Mouse (Mus musculus) limb, embryonic 14.5 days (tissue): ENCODE measurements around the gene Gm17622. TPM values are rescaled to one million over a fixed set of nuclear protein-coding genes. Genes with fewer than 3 reads are reported as not detected.

Source experiments
- ATAC-seq: fragments of 200-750 bp; cut with Nextera tagmentation; 2 replicates; pipeline ENCODE4 v1.8.0; 2017; ENCODE audit warnings: low read depth, moderate number of reproducible peaks, moderate TSS enrichment; ENCODE audit not compliant: low FRiP score
- DNase-seq: peaks from one replicate; pipeline ENCODE4 v3.0.0-alpha.2; 2015; ENCODE audit warnings: low spot score
- H3K27ac ChIP-seq: fragments of 300-500 bp; sonication (generic); replicated peaks from 2 replicates; pipeline ENCODE4 v1.5.1; 2014; ENCODE audit warnings: low read depth, mild to moderate bottlenecking, low read length, moderate library complexity, mixed read lengths
- H3K27me3 ChIP-seq: fragments of 300-500 bp; sonication (generic); 2 replicates; pipeline ENCODE4 v1.6.1; 2014; ENCODE audit warnings: low read length, mixed read lengths; ENCODE audit not compliant: control insufficient read depth, insufficient read depth
- H3K36me3 ChIP-seq: fragments of 300-500 bp; sonication (generic); 2 replicates; pipeline ENCODE4 v1.6.1; 2014; ENCODE audit warnings: mild to moderate bottlenecking, low read length, moderate library complexity, mixed read lengths; ENCODE audit not compliant: control insufficient read depth, insufficient read depth
- H3K4me1 ChIP-seq: fragments of 300-500 bp; sonication (generic); 2 replicates; pipeline ENCODE4 v1.6.1; 2014; ENCODE audit warnings: antibody characterized with exemption, low read length, mixed read lengths; ENCODE audit not compliant: control insufficient read depth, insufficient read depth
- H3K4me2 ChIP-seq: fragments of 300-500 bp; sonication (generic); replicated peaks from 2 replicates; pipeline ENCODE4 v1.6.1; 2014; ENCODE audit warnings: low read depth, mild to moderate bottlenecking, low read length, moderate library complexity; ENCODE audit not compliant: severe bottlenecking
- H3K4me3 ChIP-seq: fragments of 300-500 bp; sonication (generic); replicated peaks from 2 replicates; pipeline ENCODE4 v1.5.1; 2014; ENCODE audit warnings: low read length
- H3K9ac ChIP-seq: fragments of 300-500 bp; sonication (generic); 2 replicates; pipeline ENCODE4 v1.6.1; 2014; ENCODE audit warnings: mild to moderate bottlenecking, low read depth, low read length, moderate library complexity; ENCODE audit not compliant: severe bottlenecking
- H3K9me3 ChIP-seq: fragments of 300-500 bp; sonication (generic); 2 replicates; pipeline ENCODE4 v1.6.1; 2016; ENCODE audit warnings: low read length; ENCODE audit not compliant: control insufficient read depth
- POLR2A ChIP-seq: fragments of 200-500 bp; IDR thresholded peaks from 2 replicates; pipeline ENCODE4 v1.8.0; 2012; ENCODE audit warnings: inconsistent platforms, mild to moderate bottlenecking, moderate library complexity, borderline replicate concordance; ENCODE audit not compliant: insufficient read depth, insufficient read length; ENCODE audit errors: extremely low read depth
- WGBS: fragments of 180-500 bp; shearing (Covaris S2); extraction: QIAGEN DNeasy Blood & Tissue Kit; methylation state at CpG from one replicate; pipeline ENCODE4 v1.1.7; 2014; 5-methylcytosine and 5-hydroxymethylcytosine counted together
- polyA plus RNA-seq, 2 experiments: library from polyadenylated mRNA; depleted of rRNA in 1 of 2; stranded (reverse) in 1 of 2; unstranded in 1 of 2; fragments of >200 nt; fragmentation: Nextera tagmentation in 1 of 2; extraction: Ambion mirVana in 1 of 2; gene quantifications; 2 replicates each; pipeline versions ENCODE4 v1.2.1 to v1.2.3; 2012 to 2014

Gm17622 gene
- polyA plus RNA-seq, 2 experiments: not detected

- Histone ChIP-seq H3K27ac (no peak overlapping the region), H3K9ac (no peak overlapping the region), H3K36me3 (peaks cover 3% of the 10 kb centered on the region; the same call in 1 of the 2 replicates), H3K4me1 (0 out of 2 replicates have a peak, but pooled peaks cover 2% of the 10 kb centered on the region), H3K9me3 (no peaks in the 10 kb centered on the region), H3K4me3 (no peak overlapping the region), H3K4me2 (no peak overlapping the region), H3K27me3 (no peaks in the 10 kb centered on the region)
- DNase-seq (peak; percentile 13), ATAC-seq (no peak)
- no peak for TF ChIP-seq POLR2A
- WGBS: 74% methylated on average over 13 of the region's 13 CpGs
Measured at GRCm38 (mm10) chr13:96510635-96511034, 20.1 kb downstream of the Gm17622 start.

GRCm38 (mm10) chr13:96511262-96511661 lies 20.7 kb downstream of the Gm17622 start:
- Histone ChIP-seq H3K9ac (no peak overlapping the region), H3K4me1 (0 out of 2 replicates have a peak, but pooled peaks cover 2% of the 10 kb centered on the region), H3K36me3 (peaks cover 3% of the 10 kb centered on the region; the same call in 1 of the 2 replicates), H3K4me2 (no peak overlapping the region), H3K9me3 (no peaks in the 10 kb centered on the region), H3K27me3 (no peaks in the 10 kb centered on the region), H3K27ac (no peak overlapping the region), H3K4me3 (no peak overlapping the region)
- no peak for TF ChIP-seq POLR2A
- 80% methylated on average over 1 of the region's 1 CpGs for WGBS
- DNase-seq (no peak), ATAC-seq (no peak)

GRCm38 (mm10) chr13:96511893-96512292 lies 21.4 kb downstream of the Gm17622 start:
- DNase-seq (peak; percentile 23), ATAC-seq (peak; percentile 63)
- Histone ChIP-seq H3K4me2 (no peak overlapping the region), H3K27ac (no peak overlapping the region), H3K9me3 (no peaks in the 10 kb centered on the region), H3K4me1 (0 out of 2 replicates have a peak, but pooled peaks cover 2% of the 10 kb centered on the region), H3K9ac (no peak overlapping the region), H3K27me3 (no peaks in the 10 kb centered on the region), H3K36me3 (peaks cover 5% of the 10 kb centered on the region), H3K4me3 (no peak overlapping the region)
- WGBS: 50% methylated on average over 5 of the region's 5 CpGs
- no peak for TF ChIP-seq POLR2A

- no peak overlapping the region for H3K4me2 ChIP-seq
- H3K36me3 ChIP-seq: peaks cover 3% of the 10 kb centered on the region; the same call in 1 of the 2 replicates
- H3K9ac ChIP-seq: no peak overlapping the region
- TF ChIP-seq POLR2A: no peak
- WGBS: 81% methylated on average over 5 of the region's 5 CpGs
- no peak overlapping the region for H3K4me3 ChIP-seq
- H3K27me3 ChIP-seq: no peaks in the 10 kb centered on the region
- peak; percentile 26 for DNase-seq
- no peak overlapping the region for H3K27ac ChIP-seq
- 0 out of 2 replicates have a peak, but pooled peaks cover 2% of the 10 kb centered on the region for H3K4me1 ChIP-seq
- ATAC-seq: no peak
- no peaks in the 10 kb centered on the region for H3K9me3 ChIP-seq
Measured at GRCm38 (mm10) chr13:96514154-96514942, 23.8 kb downstream of the Gm17622 start.

- ATAC-seq (no peak), DNase-seq (no peak)
- WGBS: 81% methylated on average over 9 of the region's 9 CpGs
- no peak for TF ChIP-seq POLR2A
- H3K27me3 ChIP-seq: no peaks in the 10 kb centered on the region
- no peak overlapping the region for H3K4me2 ChIP-seq
- no peaks in the 10 kb centered on the region for H3K9me3 ChIP-seq
- 0 out of 2 replicates have a peak, but pooled peaks cover 2% of the 10 kb centered on the region for H3K4me1 ChIP-seq
- no peak overlapping the region for H3K4me3 ChIP-seq
- H3K9ac ChIP-seq: no peak overlapping the region
- H3K36me3 ChIP-seq: peaks cover 3% of the 10 kb centered on the region; the same call in 1 of the 2 replicates
- no peak overlapping the region for H3K27ac ChIP-seq
Measured at GRCm38 (mm10) chr13:96516249-96516648, 25.7 kb downstream of the Gm17622 start.
